Mouse (Mus musculus): Measurements from ENCODE around the gene Ribc1.

DNA sequence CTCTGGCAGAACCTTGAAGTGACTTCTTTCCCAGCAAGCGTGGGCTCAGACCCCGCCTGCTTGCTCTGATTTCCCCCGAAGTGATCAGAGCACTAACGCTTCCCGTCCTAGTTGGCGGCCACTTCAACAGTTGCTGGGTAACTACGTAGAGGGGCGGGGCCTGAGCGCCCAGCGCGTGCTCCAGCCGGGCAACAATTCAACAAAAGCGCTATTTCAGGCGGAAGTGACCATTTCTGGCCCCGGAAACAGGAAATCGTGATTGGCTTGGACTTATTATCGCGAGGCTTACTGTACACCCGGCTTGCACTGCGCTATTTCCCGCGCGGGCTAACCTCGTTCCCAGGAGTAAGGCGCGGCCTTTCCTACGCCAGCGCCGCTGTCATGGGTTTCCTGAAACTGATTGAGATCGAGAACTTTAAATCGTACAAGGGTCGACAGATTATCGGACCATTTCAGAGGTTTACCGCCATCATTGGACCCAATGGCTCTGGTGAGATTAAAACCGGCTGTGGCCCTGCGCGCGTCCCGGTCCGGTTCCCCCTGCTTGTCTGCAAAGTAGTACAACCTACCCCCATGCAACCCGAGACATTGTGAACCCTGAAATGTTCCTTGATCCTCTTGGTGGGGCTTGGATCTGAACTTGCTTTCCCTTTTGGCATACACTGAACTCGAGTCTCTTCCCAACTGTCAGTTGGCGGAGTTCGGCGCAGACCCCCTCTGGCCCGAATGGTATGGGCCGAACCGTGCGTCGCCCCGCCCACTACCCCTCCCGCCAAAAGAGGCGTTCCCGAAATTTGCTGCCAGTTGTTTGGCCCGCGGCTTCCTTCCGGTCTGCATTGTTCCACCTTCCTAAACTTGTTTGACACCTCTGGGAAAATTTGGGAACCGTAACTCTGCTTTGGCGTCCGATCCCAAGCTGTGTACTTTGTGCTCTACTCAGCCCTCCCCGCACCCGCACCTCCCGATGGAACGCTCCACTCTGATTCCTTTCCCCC lies at the start of gene Ribc1, which contains the start of gene Smc1a:
- no peak for TF ChIP-seq CTCF (IDR thresholded peaks at IDR 0.05; ENCODE audit: low read depth, low read length)
- no peak for TF ChIP-seq POLR2A (IDR thresholded peaks at IDR 0.05; ENCODE audit: borderline replicate concordance, low read depth, low read length)
